Mouse (Mus musculus) liver, adult 2 months (tissue): ENCODE measurements around the gene Noxo1.

ENCODE experiments used
- CTCF ChIP-seq: fragments of 200-500 bp; IDR thresholded peaks from 2 replicates; pipeline ENCODE4 v1.5.1; 2011; ENCODE audit warnings: low read depth, low read length, control low read depth
- POLR2A ChIP-seq: fragments of 200-500 bp; IDR thresholded peaks from 2 replicates; pipeline ENCODE4 v1.6.1; 2011; ENCODE audit warnings: low read length, control low read depth; ENCODE audit not compliant: insufficient read depth; ENCODE audit errors: extremely low read depth

DNA sequence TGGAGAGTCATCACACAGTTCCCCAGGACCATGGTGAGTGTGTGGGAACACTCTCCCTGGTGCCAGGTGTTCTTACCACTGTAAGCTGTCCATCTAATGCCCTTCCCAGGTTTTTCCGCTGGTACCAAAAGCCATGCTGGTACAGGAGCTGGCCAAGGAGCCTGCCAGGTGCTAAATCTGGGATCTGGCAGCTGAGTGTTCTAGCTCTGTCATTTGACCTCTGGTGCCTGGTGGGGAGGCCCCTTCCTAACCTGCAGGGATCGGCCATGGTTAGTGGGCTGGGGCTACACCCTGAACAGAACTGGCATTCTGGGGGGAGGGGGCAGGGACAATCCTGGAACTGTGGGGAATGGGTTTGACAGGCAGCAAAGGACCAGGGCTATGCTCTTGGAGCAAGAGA, 31.6 kb downstream of the Noxo1 start, which contains the start of gene Rpl3l:
- no peak for TF ChIP-seq CTCF
- no peak for TF ChIP-seq POLR2A
